Mouse (Mus musculus): ENCODE results near the gene Tfip11.

The Tfip11 gene

GRCm38 (mm10) chr5:112367929-112368328, 41.8 kb downstream of the Tfip11 start:
- DNase-seq = no peak

DNA sequence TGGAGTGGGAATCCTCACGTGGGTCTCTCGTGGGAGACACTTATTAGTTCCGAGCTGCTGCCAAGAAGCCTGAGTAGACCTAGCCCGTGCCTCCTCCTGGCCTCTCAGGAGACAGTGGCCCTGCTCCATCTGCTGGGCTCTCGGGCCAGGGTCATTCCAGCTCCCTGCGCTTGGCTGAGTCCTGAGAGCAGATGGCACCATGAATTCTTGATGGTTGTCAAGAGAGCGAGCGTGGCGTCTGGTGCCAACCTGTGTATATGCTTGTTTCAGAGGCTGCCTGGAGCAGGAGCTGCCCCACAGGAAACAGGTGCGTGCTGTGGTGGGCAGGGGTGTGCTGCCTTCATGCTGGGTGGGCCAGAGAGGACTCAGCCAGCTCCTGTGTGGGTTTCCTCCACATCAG, 42.5 kb downstream of the Tfip11 start:
- DNase-seq = no peak

DNA sequence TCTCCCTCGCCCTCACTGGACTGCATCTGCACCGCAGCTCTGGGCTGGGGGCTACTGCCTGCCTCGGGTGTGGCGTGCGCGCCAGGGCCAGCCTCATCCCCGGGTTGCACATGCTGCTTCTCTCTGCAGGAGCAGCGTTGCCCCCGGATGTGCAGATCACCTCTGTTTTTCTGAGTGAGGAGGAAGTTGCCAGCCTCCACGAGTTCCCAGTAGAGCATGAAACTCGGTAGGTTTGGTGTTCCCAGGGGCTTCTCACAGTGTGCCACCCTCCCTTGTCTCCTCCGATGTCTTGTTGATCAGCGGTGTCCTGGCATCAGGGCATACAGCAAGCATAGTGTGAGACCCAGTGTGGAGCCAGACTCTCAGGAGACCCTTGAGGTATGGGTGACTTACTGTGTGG, 43.2 kb downstream of the Tfip11 start:
- no peak for DNase-seq

DNA sequence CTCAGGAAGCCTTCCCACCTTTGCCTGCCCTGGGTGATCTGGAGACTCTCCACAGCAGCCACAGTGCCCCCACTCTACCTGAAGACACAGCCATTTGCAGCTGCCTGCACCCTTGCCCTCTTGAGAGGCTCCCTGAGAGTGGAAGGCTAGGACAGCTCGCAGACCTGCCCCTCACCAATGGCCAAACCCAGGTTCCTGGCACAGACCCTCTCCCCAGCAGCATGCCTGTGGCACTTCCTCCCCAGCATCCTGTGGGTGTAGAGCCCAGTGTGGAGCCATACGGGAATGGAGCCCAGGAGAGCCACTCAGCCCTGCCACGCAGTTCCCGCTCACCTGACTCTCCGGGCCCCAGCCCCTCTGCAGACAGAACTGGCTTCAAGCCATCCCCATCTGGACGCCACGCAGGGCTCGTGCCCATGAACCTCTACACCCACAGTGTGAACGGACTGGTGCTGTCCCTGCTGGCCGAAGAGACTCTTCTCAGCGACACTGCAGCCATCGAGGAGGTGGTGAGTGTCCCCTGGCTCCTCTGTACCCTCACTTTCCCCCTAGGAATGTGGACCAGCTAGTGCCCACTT, 44.2 kb downstream of the Tfip11 start:
- DNase-seq = no peak

- DNase-seq = no peak
Measured at GRCm38 (mm10) chr5:112371933-112372332, 45.8 kb downstream of the Tfip11 start.

GRCm38 (mm10) chr5:112376111-112376510, 50.0 kb downstream of the Tfip11 start:
- no peak for DNase-seq

- DNase-seq = no peak
Measured at GRCm38 (mm10) chr5:112377380-112377779, 51.2 kb downstream of the Tfip11 start.

GRCm38 (mm10) chr5:112378716-112379115, 52.6 kb downstream of the Tfip11 start:
- no peak for DNase-seq

DNA sequence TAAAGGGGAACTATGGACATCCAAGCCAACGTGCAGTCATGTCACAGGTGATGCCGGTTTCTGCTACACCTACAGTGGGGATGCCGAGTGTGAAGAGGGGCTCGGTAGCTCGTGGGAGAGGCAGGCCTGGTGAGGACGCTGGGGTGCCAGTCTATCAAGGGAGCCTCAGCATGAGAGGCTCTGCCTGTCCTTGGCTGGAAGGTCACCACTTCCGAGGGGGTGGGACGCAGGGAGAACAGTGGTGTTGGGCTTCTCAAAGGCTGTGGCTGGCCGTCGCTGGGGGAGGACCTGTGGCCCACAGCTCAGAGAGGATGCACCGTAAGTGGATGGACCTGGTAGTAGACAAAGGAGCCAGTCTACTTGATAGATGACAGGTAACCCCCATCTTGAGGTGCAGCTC, 55.0 kb downstream of the Tfip11 start:
- no peak for DNase-seq

DNA sequence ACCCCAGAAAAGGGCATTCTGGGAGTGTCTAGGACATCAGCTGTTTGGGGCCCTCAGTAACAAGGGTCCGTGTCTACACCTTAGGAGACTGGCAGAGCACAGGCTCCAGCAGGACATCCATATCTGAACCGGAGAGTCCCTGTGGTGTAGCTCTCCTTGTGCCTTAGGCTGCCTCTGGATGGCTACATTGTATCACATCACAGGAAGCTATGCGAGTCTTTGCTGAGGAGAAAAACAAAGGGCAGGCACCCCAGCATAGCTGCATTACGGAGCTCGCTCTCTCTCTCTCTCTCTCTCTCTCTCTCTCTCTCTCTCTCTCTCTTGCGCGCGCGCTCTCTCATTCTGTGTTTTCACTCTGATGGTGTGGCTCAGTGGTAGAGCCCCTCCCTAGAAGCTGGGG, 55.9 kb downstream of the Tfip11 start:
- DNase-seq = no peak

DNA sequence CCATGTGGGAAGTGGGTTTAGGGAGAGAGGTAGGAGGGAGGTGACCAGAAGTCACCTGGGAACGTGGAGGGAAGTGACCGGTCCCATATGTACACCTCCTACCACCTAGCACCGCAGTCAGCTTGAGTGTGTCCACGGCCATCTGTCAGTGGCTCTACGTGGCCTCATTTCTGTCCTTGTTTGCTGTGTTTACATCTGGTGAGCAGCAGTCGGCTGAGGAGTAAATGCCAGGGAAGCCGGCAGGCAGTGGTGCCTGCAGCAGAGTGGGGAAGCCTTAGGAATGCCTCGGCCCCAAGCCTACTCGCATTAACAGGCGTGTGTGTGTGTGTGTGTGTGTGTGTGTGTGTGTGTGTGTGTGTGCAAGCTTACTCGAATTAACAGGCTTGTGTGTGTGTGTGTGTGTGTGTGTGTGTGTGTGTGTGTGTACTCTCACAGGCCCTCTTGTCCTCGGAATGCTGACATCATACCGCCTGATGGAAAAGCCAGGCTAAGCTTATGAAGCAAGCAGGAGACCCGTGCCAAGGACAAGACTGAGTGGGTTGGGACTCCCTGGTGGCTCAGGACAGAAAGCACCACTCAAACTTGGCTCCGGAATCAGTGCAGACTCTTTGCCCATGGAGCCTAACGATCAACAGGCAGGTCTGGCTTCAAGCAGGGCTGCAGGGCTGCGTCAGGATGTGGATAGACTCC, 56.6 kb downstream of the Tfip11 start:
- DNase-seq = no peak

GRCm38 (mm10) chr5:112384805-112385472, 58.8 kb downstream of the Tfip11 start:
- DNase-seq = no peak

- DNase-seq = no peak
Measured at GRCm38 (mm10) chr5:112385973-112386372, 59.8 kb downstream of the Tfip11 start.

Measured in kidney, adult 9 months (tissue).